Mouse (Mus musculus) c-Kit-positive CD71-positive TER-119-negative erythroid progenitor cells, embryonic 14.5 days (primary cell): ENCODE results near the gene Fam78b.

ENCODE experiments used
- DNase-seq: peaks from one replicate; pipeline ENCODE4 v3.0.0-alpha.2; 2013; ENCODE audit warnings: low read depth

The Fam78b gene

DNA sequence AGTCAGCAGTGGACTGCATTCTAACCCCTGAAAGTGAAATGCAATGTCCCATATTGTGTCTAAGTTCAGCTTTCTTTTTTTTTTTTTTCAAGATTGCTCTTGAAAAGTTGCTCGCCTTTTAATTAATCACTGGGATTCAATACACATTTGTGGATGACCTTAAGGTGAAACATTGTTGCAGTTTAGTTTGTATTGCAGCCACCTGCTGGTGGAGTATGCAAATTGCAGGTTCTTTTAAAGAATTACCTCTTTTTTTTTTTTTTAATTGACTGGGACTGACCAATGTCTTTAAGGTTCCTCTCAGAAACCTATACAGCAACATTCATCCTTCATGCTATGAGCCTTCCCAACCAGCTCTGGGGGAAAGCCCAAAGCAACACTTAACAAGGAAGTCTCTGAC, 33.2 kb downstream of the Fam78b start:
- peak; percentile 1 for DNase-seq

GRCm38 (mm10) chr1:167042558-167042957, 41.3 kb downstream of the Fam78b start:
- DNase-seq, result no peak

DNA sequence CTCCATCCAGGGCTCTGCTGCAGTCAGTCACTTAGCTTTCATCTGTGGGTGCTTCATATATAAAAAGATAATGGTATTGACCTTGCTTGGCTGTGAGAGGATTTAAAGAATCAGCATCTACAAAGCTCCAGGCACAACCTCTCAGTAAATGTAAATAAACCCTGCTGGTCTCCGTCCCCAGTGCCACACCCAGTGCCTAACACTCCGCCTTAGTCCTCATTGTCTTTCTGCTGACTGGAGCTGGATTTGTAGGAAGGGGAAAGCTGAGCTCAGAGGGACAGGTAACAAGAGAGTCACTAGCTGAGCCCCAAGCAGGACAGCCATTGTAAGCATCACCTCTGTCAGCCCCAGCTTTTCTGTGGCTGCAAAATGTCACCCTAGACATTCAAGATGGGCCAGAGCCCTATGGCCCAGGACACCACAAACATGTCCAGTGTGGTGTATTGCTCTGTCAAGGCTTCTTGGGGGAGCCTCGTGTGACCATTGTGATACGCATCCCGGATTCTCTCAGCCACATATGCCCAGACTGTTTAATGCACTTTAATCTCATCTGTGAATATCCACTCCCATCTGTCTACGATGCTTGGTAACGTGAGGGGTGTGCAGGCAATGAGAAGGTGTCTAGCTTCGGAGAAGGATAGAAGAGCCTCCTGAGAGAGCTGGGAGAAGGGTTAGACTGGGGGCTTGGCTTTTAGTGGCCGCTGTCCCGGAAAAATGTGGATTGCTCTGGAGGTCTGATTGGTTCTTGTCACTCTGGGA, 45.1 kb downstream of the Fam78b start:
- no peak for DNase-seq

DNA sequence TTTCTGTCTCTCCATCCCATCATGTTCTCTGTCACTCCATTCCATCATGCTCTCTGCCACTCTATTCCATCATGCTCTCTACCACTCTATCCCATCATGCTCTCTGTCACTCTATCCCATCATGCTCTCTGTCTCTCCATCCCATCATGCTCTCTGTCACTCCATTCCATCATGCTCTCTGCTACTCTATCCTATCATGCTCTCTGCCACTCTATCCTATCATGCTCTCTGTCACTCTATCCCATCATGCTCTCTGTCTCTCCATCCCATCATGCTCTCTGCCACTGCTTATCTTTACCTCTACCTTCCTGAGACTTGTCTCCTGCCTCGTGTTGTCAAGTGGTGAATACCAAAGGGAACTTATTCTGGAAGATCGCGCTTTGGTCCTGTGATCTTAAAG, 49.6 kb downstream of the Fam78b start:
- DNase-seq, result no peak

- no peak for DNase-seq
Measured at GRCm38 (mm10) chr1:167054029-167054428, 52.8 kb downstream of the Fam78b start.

DNA sequence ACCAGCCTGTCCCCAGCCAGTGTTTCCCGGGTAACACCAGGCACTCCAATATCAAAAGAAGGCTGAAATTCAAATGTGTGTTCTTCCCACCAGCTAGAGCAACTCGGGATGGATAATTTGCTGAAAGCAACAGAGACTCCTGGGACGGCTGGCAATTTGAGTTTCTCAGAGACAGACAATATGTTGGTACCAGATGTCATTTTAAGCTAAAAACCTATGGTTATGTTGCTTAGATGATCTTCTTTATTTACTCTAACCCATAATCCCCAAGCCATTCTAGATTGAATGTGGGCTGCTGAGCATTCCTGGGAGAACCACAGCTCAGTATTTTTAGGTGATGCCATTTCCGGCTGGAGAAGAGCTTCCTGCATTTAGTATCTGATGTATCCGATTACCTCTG, 56.3 kb downstream of the Fam78b start:
- no peak for DNase-seq

GRCm38 (mm10) chr1:167059550-167060285, 58.5 kb downstream of the Fam78b start:
- DNase-seq, result no peak

DNA sequence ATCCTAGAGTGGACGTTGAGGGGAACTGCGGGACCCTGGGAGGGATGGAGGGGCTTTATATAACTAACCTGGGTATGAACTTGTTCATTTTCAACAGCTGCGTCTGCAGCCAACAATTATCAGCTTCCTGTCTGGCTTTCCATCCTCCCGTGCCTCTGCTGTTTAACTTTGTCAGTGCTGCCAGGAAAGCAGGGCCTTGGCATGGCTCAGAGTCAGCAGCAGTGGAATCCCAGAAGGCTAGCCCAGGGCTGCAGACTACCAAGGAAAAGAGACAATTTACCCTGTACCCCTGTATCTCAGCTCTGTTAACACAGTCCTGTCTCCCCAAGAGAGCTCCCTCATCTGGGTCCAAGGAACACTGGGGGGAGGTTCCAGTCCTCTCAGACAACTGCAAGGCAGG, 62.8 kb downstream of the Fam78b start:
- no peak for DNase-seq

- no peak for DNase-seq
Measured at GRCm38 (mm10) chr1:167065541-167065940, 64.3 kb downstream of the Fam78b start.

GRCm38 (mm10) chr1:167065986-167066385, 64.8 kb downstream of the Fam78b start:
- DNase-seq, result no peak

DNA sequence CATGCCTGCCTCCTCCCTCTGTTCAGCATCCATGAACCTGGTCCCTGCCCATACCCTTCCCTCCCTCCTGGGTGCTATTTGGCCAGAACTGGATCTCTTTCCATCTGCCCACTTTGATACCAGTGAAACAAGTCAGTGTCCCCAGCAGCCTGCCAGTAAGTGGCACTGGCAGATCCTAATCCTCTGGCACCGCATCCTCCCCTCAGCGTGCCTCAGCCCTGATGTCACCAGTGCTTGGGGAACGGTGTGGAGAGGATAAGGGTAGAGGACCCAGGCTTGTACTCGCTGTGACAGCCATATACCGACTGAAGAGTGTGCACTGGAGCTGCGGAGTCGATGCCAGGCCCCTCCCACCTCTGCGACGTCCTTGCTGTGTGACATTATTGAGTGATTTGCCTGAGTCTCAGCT, 65.7 kb downstream of the Fam78b start:
- no peak for DNase-seq

- no peak for DNase-seq
Measured at GRCm38 (mm10) chr1:167069741-167070140, 68.5 kb downstream of the Fam78b start.

GRCm38 (mm10) chr1:167070306-167070705, 69.1 kb downstream of the Fam78b start:
- DNase-seq, result no peak

GRCm38 (mm10) chr1:167075726-167076125, 74.5 kb downstream of the Fam78b start:
- DNase-seq, result no peak

GRCm38 (mm10) chr1:167079476-167079875, 78.3 kb downstream of the Fam78b start:
- DNase-seq, result no peak

DNA sequence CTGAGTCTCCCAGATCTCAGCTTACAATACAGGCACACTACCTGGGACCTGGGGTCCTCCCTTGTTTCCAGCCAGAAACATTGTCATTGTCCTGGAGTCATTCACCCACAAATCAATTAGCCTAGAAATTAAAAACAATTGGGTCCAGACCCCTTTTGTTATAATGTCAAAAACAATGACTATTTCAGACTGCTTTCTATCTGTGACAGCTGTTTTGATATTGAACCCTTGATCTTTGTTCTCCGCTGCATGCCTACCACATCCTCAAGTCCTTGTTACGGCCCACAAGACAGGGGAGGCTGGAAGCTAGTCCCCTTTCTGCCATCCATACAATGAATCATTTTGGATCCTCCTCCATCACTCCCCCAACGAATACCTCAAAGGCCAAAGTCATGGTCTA, 80.7 kb downstream of the Fam78b start:
- DNase-seq, result no peak

DNA sequence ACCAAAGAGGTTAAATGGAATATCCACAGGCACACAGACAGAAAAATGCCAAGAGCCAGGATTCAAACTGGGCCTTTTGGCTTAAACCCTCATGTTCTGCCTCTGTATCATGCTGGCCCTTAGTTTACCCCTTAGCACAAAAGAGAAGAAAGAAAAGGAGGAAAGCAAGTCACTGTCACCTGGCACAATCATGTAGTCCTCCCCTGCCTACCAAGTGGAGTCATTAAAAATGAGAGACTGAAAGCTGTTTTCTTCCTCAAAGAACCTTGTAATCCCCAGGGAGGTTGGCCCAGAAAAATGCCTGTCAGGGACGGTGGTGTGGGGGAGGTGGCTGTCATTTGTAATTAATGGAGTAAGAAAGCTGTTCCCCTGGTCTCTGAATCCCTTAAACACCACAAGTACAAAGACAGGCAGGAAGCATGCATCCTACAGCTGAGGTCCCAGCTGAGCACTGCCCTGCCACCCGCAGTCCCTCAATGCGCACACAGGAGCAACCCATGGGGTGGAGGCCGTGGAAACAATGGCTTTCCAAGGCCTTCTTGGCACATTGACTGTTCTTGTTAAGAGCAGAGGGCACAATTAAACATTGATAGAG, 81.4 kb downstream of the Fam78b start:
- no peak for DNase-seq

DNA sequence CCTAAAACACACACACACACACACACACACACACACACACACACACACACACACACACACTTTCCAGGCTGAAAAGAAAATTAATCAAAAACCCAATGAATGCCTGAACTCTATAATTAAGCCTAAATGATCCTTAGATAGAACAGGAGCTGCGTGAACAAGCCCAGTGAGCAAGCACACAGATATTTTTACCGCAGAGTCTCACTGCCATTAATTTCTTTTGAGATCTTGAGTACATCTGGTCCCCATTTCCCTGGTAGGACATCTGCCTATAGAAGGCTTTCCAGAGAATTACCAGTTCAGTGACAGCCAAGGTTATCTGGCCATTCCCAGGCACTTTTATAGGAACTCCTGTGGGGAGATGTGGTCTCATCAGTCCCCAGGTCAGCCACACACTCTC, 82.0 kb downstream of the Fam78b start:
- DNase-seq, result no peak

DNA sequence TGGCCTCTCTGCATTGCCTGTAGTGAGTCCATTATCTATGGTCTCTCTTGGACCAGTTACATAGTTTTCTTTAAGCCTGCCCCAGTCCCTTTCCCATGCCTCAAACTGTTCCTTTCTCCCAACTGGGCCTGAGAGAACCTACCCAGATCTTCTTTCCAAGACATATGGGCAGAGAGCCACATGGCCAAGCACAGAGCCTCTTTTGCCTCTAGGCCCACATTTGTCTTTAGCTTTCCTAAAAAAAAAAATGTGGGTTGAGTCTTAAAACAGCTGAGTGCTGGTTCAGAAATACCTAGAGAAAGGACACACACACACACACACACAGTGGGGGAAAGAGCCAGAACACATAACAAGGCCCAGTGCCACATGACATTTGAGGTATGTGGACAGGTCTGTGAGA, 83.1 kb downstream of the Fam78b start:
- DNase-seq, result no peak

- DNase-seq, result no peak
Measured at GRCm38 (mm10) chr1:167085461-167085860, 84.2 kb downstream of the Fam78b start.

- DNase-seq, result no peak
Measured at GRCm38 (mm10) chr1:167090466-167090865, 89.2 kb downstream of the Fam78b start.

DNA sequence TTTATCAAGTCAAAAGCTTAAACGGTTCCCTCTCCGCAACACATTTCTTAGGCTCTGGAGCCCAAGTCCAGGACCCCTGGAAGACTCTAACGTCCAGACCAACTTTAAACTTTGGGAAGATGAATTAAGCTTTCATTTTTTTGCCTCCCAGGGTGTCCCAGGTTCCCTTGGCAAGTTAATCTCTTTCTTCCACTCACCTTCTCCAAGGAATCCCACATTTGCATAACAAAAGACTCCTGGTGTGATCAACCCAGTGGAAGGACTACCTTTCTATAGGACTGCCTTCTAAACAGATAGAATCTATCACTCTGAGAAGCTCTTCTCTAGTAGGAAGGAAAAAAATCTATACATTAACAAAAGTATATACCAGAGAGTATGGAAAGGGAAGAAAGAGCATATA, 92.3 kb downstream of the Fam78b start:
- DNase-seq, result no peak

- no peak for DNase-seq
Measured at GRCm38 (mm10) chr1:167094589-167095148, 93.5 kb downstream of the Fam78b start.
